Mouse (Mus musculus) hindbrain, embryonic 12.5 days (tissue): ENCODE results near the gene Bpnt1. TPM values are rescaled to one million over a fixed set of nuclear protein-coding genes. Genes with fewer than 3 reads are reported as not detected.

Experiments used
- ATAC-seq: fragments of 200-750 bp; cut with Nextera tagmentation; 2 replicates; pipeline ENCODE4 v1.8.0; 2017; ENCODE audit warnings: moderate TSS enrichment; ENCODE audit not compliant: low FRiP score
- H3K27ac ChIP-seq: fragments of 300-500 bp; sonication (generic); 2 replicates; pipeline ENCODE4 v1.5.1; 2016; ENCODE audit warnings: mild to moderate bottlenecking
- H3K27me3 ChIP-seq: fragments of 300-500 bp; sonication (generic); 2 replicates; pipeline ENCODE4 v1.6.1; 2016; ENCODE audit warnings: mild to moderate bottlenecking
- H3K36me3 ChIP-seq: fragments of 300-500 bp; sonication (generic); 2 replicates; pipeline ENCODE4 v1.6.1; 2016; ENCODE audit warnings: mild to moderate bottlenecking
- H3K4me1 ChIP-seq: fragments of 300-500 bp; sonication (generic); 2 replicates; pipeline ENCODE4 v1.6.1; 2016
- H3K4me2 ChIP-seq: fragments of 300-500 bp; sonication (generic); replicated peaks from 2 replicates; pipeline ENCODE4 v1.6.1; 2016; ENCODE audit warnings: mild to moderate bottlenecking
- H3K4me3 ChIP-seq: fragments of 300-500 bp; sonication (generic); 2 replicates; pipeline ENCODE4 v1.5.1; 2016; ENCODE audit warnings: mild to moderate bottlenecking
- H3K9ac ChIP-seq: fragments of 300-500 bp; sonication (generic); 2 replicates; pipeline ENCODE4 v1.6.1; 2016; ENCODE audit warnings: mild to moderate bottlenecking, moderate library complexity
- H3K9me3 ChIP-seq: fragments of 300-500 bp; sonication (generic); replicated peaks from 2 replicates; pipeline ENCODE4 v1.6.1; 2016; ENCODE audit warnings: mild to moderate bottlenecking
- WGBS: fragments of 180-500 bp; shearing (Covaris S2); methylation state at CpG from one replicate; pipeline ENCODE4 v1.1.7; 2016; 5-methylcytosine and 5-hydroxymethylcytosine counted together
- polyA plus RNA-seq: library from polyadenylated mRNA; unstranded; fragments of >200 nt; fragmentation: Nextera tagmentation; extraction: Ambion mirVana; gene quantifications from 2 replicates; pipeline ENCODE4 v1.2.1, GENCODE M21; 2016

Gene Bpnt1
- polyA plus RNA-seq, 1 experiment from 2014 or later: 32.5 TPM

DNA sequence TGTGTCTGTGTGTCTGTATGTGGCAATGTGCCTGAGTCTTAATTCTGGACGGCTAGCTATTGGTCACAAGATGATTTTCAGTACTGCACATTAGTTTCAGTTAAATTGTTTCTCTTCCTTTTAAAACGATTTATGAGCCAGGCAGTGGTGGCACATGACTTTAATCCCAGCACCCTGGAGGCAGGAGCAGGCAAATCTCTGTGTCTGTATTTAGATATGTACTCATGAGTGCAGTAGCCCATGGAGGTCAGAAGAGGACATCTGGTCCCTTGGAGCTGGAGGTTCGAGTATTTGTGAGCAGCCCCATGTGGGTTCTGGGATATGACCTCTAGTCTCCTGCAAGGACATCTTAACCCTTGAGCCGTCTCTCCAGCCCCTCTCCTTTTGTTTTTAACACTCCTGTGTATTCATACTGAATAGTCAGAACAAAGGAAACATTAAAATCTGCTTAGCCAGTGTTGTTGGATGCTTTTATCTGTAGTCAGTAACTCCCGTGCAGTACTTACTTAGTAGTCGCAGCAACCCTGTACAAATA, 3.3 kb downstream of the Bpnt1 start:
- Histone ChIP-seq H3K27ac (no peak overlapping the region), H3K36me3 (peaks cover 17% of the 10 kb centered on the region), H3K27me3 (no peaks in the 10 kb centered on the region), H3K4me1 (peaks cover 17% of the 10 kb centered on the region), H3K9ac (no peak overlapping the region), H3K4me2 (no peak overlapping the region), H3K9me3 (no peaks in the 10 kb centered on the region), H3K4me3 (no peak overlapping the region)
- no peak for ATAC-seq
- WGBS: 82% methylated on average over 6 of the region's 6 CpGs

- Histone ChIP-seq H3K27ac (no peak overlapping the region), H3K27me3 (no peaks in the 10 kb centered on the region), H3K9me3 (no peaks in the 10 kb centered on the region), H3K36me3 (peaks cover 27% of the 10 kb centered on the region), H3K9ac (no peak overlapping the region), H3K4me1 (peaks cover 15% of the 10 kb centered on the region), H3K4me2 (no peak overlapping the region), H3K4me3 (no peak overlapping the region)
- ATAC-seq: no peak
- 53% methylated on average over 3 of the region's 3 CpGs for WGBS
These were observed 4.6 kb downstream of the Bpnt1 start for GRCm38 (mm10) chr1:185336535-185336934.

- WGBS: 88% methylated on average over 4 of the region's 4 CpGs
These were observed 10.5 kb downstream of the Bpnt1 start for GRCm38 (mm10) chr1:185342441-185342840.

DNA sequence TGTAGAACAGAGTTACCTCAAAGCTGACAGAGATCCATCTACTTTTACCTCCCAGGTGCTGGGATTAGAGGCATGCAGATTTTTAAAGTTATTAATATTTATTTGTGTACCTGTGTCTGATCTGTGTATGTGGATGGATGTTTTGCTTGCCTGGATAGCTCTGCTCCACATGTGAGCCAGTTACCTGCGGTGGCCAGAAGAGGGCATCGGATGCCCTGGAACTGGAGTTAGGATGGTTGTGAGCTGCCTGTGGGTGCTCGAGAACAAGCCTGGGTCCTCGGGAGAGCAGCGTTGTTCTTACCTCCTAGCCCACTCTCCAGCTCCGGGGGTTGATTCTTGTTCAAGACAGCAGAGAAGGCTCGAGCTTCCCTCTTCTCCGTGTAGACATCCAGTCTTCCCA, 11.5 kb downstream of the Bpnt1 start:
- Histone ChIP-seq H3K4me1 (no peaks in the 10 kb centered on the region), H3K9me3 (no peaks in the 10 kb centered on the region), H3K27me3 (no peaks in the 10 kb centered on the region), H3K27ac (no peak overlapping the region), H3K4me2 (no peak overlapping the region), H3K4me3 (no peak overlapping the region), H3K36me3 (peaks cover 81% of the 10 kb centered on the region), H3K9ac (no peak overlapping the region)
- 77% methylated on average over 8 of the region's 8 CpGs for WGBS
- no peak for ATAC-seq

More at GRCm38 (mm10) chr1:185342441-185342840, 10.5 kb downstream of the Bpnt1 start:
- no peak overlapping the region for H3K4me2 ChIP-seq
- no peak overlapping the region for H3K27ac ChIP-seq
- H3K4me3 ChIP-seq: no peak overlapping the region
- no peaks in the 10 kb centered on the region for H3K9me3 ChIP-seq
- no peak for ATAC-seq
- no peak overlapping the region for H3K9ac ChIP-seq
- H3K4me1 ChIP-seq: no peaks in the 10 kb centered on the region
- no peaks in the 10 kb centered on the region for H3K27me3 ChIP-seq
- peaks cover 75% of the 10 kb centered on the region for H3K36me3 ChIP-seq

GRCm38 (mm10) chr1:185346188-185346587, 14.2 kb downstream of the Bpnt1 start:
- H3K4me2 ChIP-seq: no peak overlapping the region
- no peaks in the 10 kb centered on the region for H3K27me3 ChIP-seq
- H3K4me1 ChIP-seq: no peaks in the 10 kb centered on the region
- no peaks in the 10 kb centered on the region for H3K9me3 ChIP-seq
- 77% methylated on average over 10 of the region's 10 CpGs for WGBS
- ATAC-seq: no peak
- H3K36me3 ChIP-seq: peaks cover 87% of the 10 kb centered on the region
- H3K9ac ChIP-seq: no peak overlapping the region
- no peak overlapping the region for H3K4me3 ChIP-seq
- no peak overlapping the region for H3K27ac ChIP-seq

DNA sequence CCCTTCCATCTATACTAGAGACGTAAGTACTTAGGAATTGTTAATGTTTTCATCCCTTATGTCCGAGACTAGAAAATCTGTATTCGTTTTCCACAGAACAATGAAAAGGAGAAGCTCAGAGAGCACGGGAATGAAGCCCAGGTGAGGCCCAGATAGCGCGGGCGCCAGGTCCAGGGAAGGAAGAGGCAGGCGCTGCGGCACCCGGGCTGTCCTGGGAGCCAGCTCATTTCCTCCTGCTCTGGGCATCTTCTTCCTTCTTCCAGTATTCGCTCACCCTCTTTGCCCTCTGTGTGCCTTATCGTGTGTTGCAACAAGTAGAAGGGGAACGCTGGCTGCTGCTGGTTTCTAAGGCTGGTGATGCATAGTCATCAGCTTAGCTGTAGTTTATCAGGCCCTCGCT, 17.8 kb downstream of the Bpnt1 start:
- Histone ChIP-seq H3K9me3 (no peaks in the 10 kb centered on the region), H3K4me3 (no peak overlapping the region), H3K27ac (no peak overlapping the region), H3K36me3 (peaks cover 87% of the 10 kb centered on the region), H3K4me1 (no peaks in the 10 kb centered on the region), H3K4me2 (no peak overlapping the region), H3K9ac (no peak overlapping the region), H3K27me3 (no peaks in the 10 kb centered on the region)
- WGBS: 95% methylated on average over 14 of the region's 14 CpGs
- no peak for ATAC-seq

DNA sequence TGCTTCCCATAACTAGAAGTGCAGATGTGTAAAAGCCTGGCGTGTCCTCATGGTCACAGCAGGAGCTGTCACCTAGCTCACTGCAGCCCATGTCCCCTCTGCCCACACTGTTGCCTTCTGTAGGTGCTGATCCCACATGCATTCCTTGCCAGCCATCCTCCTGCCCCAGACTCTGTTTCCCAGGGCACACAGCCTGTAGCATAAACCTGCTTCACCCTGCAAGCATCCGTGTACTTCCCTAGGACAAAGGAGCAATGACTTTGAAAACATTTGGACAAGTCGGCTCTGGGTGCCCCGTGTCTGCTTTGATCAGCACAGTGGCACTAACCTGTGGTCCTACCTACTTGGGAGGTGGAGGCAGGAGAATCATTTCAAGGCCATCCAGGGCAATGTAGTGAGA, 18.7 kb downstream of the Bpnt1 start:
- no peak overlapping the region for H3K4me3 ChIP-seq
- no peaks in the 10 kb centered on the region for H3K4me1 ChIP-seq
- no peak for ATAC-seq
- 91% methylated on average over 4 of the region's 4 CpGs for WGBS
- no peak overlapping the region for H3K4me2 ChIP-seq
- H3K36me3 ChIP-seq: peaks cover 87% of the 10 kb centered on the region
- no peaks in the 10 kb centered on the region for H3K27me3 ChIP-seq
- no peak overlapping the region for H3K27ac ChIP-seq
- no peak overlapping the region for H3K9ac ChIP-seq
- no peaks in the 10 kb centered on the region for H3K9me3 ChIP-seq

DNA sequence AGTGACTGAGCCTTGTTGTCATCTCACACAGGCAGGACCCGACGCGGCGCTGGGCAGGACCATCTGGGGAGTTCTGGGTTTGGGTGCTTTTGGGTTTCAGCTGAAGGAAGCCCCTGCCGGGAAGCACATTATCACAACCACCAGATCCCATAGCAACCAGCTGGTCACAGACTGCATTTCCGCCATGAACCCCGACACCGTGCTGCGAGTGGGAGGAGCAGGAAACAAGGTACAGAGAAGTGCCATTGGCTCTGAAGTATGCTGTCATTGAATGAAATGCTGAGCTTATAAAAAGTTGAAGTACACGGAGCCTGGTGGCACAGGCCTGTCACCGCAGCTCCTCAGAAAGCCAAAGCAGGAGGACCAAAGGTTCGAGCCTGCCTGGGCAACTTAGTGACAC, 20.2 kb downstream of the Bpnt1 start:
- Histone ChIP-seq H3K27ac (no peak overlapping the region), H3K4me1 (no peaks in the 10 kb centered on the region), H3K9me3 (no peaks in the 10 kb centered on the region), H3K4me2 (no peak overlapping the region), H3K4me3 (no peak overlapping the region), H3K36me3 (peaks cover 84% of the 10 kb centered on the region), H3K27me3 (no peaks in the 10 kb centered on the region), H3K9ac (no peak overlapping the region)
- WGBS: 96% methylated on average over 12 of the region's 12 CpGs
- no peak for ATAC-seq

GRCm38 (mm10) chr1:185353351-185353750, 21.4 kb downstream of the Bpnt1 start:
- no peak overlapping the region for H3K4me2 ChIP-seq
- no peaks in the 10 kb centered on the region for H3K4me1 ChIP-seq
- ATAC-seq: no peak
- no peak overlapping the region for H3K9ac ChIP-seq
- H3K4me3 ChIP-seq: no peak overlapping the region
- 93% methylated on average over 8 of the region's 8 CpGs for WGBS
- H3K9me3 ChIP-seq: no peaks in the 10 kb centered on the region
- H3K36me3 ChIP-seq: peaks cover 81% of the 10 kb centered on the region
- no peak overlapping the region for H3K27ac ChIP-seq
- no peaks in the 10 kb centered on the region for H3K27me3 ChIP-seq

DNA sequence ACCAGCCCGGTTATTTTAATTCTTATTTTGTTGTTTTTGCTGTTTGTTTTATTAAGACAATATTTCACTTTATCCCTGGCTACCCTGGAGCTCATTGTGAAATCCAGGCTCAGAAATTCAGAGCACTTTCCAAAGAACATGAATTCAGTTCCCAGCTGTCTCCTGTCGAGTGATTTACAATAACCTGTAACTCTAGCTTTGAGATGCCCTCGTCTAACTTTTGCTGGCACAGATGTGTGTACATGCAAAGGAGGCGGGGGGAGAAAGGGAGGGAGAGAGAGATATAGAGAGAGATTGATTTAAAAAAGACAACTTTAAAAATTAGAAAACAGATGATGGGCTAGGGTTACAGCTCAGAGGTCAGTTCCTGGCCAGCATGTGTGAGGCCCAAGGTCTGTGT, 22.8 kb downstream of the Bpnt1 start:
- Histone ChIP-seq H3K4me2 (no peak overlapping the region), H3K4me3 (no peak overlapping the region), H3K9me3 (no peaks in the 10 kb centered on the region), H3K9ac (no peak overlapping the region), H3K27ac (no peak overlapping the region), H3K27me3 (no peaks in the 10 kb centered on the region), H3K36me3 (peaks cover 69% of the 10 kb centered on the region), H3K4me1 (no peaks in the 10 kb centered on the region)
- 93% methylated on average over 4 of the region's 4 CpGs for WGBS
- no peak for ATAC-seq

DNA sequence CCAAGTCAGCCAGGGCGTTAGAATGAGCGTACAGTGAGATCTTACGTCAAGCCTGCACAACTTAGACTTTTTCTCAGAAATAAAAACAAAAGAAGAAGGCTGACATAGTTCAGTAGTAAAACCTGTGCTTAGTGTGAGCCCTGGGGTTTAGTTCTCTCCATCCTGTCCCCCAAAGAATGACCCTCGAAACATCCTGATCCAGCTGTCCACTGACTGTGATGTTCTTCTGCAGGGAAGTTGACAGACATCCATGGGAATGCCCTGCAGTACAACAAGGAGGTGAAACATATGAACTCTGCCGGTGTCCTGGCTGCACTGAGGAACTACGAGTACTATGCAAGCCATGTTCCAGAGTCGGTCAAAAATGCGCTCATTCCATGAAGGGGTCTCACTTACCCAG, 24.3 kb downstream of the Bpnt1 start:
- 95% methylated on average over 8 of the region's 8 CpGs for WGBS

GRCm38 (mm10) chr1:185358211-185358610, 26.3 kb downstream of the Bpnt1 start:
- 88% methylated on average over 4 of the region's 4 CpGs for WGBS
- no peak overlapping the region for H3K4me3 ChIP-seq
- H3K9ac ChIP-seq: no peak overlapping the region
- ATAC-seq: no peak
- no peak overlapping the region for H3K27ac ChIP-seq
- no peak overlapping the region for H3K4me2 ChIP-seq
- H3K27me3 ChIP-seq: no peaks in the 10 kb centered on the region
- H3K4me1 ChIP-seq: peaks cover 4% of the 10 kb centered on the region
- no peaks in the 10 kb centered on the region for H3K9me3 ChIP-seq
- peaks cover 37% of the 10 kb centered on the region for H3K36me3 ChIP-seq

More for the DNA sequence above, 24.3 kb downstream of the Bpnt1 start:
- Histone ChIP-seq H3K9me3 (no peaks in the 10 kb centered on the region), H3K4me1 (no peaks in the 10 kb centered on the region), H3K27ac (no peak overlapping the region), H3K36me3 (peaks cover 54% of the 10 kb centered on the region), H3K4me3 (no peak overlapping the region), H3K4me2 (no peak overlapping the region), H3K27me3 (no peaks in the 10 kb centered on the region), H3K9ac (no peak overlapping the region)
- ATAC-seq: no peak

DNA sequence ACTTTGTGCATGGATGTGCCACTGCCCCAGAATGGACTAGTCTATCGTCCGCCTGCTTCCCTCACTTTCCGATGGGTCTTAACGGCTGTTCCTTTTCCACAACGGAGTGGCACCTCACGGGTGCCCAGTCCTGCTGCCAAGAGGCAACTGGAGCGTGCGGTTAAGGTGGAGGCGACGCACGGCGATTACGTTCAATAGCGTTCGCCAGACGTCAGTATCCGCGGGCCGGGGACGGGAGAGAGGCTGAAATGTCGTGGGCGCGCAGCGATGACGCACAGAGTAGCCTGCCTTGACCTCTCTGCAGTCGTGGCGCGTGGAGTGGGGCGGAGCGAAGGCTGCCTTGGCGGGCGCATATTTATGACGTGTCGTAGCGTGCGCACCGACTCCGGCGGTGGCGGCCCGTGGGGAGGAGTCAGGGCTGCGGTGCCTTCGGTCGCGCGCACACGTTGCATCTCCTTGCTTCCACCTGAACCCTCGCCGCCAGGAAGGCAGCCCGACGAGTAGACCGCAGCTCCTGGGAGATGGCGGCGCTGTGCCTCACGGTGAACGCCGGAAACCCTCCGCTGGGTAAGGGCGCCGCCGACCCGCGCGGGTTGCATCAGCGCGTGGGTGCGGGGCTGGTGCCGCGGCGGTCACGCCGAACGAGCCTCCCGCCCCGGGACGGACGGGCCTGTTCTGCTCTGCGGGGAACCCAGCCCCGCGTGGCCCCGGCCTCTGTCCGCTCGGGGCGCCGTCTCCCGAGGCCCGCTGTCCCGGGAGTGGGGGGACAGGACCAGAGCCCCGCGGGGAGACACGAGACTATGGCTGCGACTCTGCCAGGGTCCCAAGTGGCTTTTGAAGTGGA, 30.9 kb downstream of the Bpnt1 start, which contains the start of gene Eprs:
TSS of gene Eprs (plus strand) at position 368 of the 844 bp plus-strand sequence.
- H3K4me2 ChIP-seq: peak within 1 kb of the TSS; percentile 77
- peak within 1 kb of the TSS; percentile 100 for H3K4me3 ChIP-seq
- H3K4me1 ChIP-seq: peaks cover 21% of the 10 kb centered on the region
- under 1% methylated on average over 73 of the region's 92 CpGs for WGBS
- ATAC-seq: peak; percentile 96
- H3K27me3 ChIP-seq: no peaks in the 10 kb centered on the region
- H3K9ac ChIP-seq: peak within 1 kb of the TSS; percentile 92
- H3K27ac ChIP-seq: peak within 1 kb of the TSS; percentile 88
- H3K9me3 ChIP-seq: no peaks in the 10 kb centered on the region
- H3K36me3 ChIP-seq: peaks cover 5% of the 10 kb centered on the region; the same call in 1 of the 2 replicates
